Mouse (Mus musculus) lung, adult 2 months (tissue): ENCODE results near the gene Gm28308.

Source experiments
- CTCF ChIP-seq: fragments of 200-500 bp; IDR thresholded peaks from 2 replicates; pipeline ENCODE4 v1.5.1; 2011; ENCODE audit warnings: mild to moderate bottlenecking, low read length, control low read depth; ENCODE audit not compliant: insufficient read depth
- POLR2A ChIP-seq: fragments of 200-500 bp; IDR thresholded peaks from 2 replicates; pipeline ENCODE4 v1.6.1; 2011; ENCODE audit warnings: low read depth, mild to moderate bottlenecking, control low read depth, low read length, borderline replicate concordance; ENCODE audit errors: extremely low read depth

- TF ChIP-seq POLR2A (no peak), CTCF (no peak)
Measured at GRCm38 (mm10) chr6:52194690-52195089, 18.4 kb downstream of the Gm28308 start.
